Mouse (Mus musculus): ENCODE measurements around the gene Atg2a. TPM values are rescaled to one million over a fixed set of nuclear protein-coding genes. Genes with fewer than 3 reads are reported as not detected.

The Atg2a gene
- total RNA-seq (2021), result 10 to 100 TPM; 12.7 to 14.6 TPM
- long read RNA-seq, experiment 1, full-length matches to known transcripts, result 4 of 19 reads
- long read RNA-seq, experiment 1, partial matches to known transcripts, result 12 of 19 reads
- long read RNA-seq, experiment 1, other reads (novel, unspliced or antisense), result 3 of 19 reads
- long read RNA-seq, experiment 2, full-length matches to known transcripts, result 12 of 25 reads
- long read RNA-seq, experiment 2, partial matches to known transcripts, result 10 of 25 reads
- long read RNA-seq, experiment 2, other reads (novel, unspliced or antisense), result 3 of 25 reads

GRCm38 (mm10) chr19:6241274-6242107 lies at the start of gene Atg2a:
Gene Atg2a (plus strand): TSS chr19:6241668.
- intact Hi-C loops (cut with DNase I; ENCODE audit: low total_unique reads), result no loop called here
- peak; percentile 99 for DNase-seq

DNA sequence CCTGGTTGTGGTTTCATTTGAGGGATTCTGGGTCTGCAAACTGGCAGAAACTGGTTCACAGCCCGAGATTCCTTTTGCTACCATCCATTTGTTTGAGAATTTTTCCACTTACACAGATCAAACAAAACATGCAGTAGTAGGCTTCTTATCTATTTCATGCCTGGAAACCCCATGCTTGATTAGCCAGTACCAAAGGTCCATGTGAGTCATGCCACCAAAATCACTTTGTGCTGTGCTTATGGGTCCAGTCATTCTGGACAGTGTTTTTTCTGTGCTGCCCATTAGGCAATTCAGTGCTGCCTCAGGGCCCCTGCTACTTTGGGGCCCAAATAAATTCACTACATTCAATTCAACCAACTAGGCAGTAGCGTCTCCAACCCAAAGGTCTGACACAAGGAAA lies 37.2 kb upstream of the Atg2a start:
- no peak for DNase-seq
- intact Hi-C loops (cut with DNase I; ENCODE audit: low total_unique reads), result no loop called here

- no peak for DNase-seq
- intact Hi-C loops (cut with DNase I; ENCODE audit: low total_unique reads), result no loop called here
Observed at GRCm38 (mm10) chr19:6206716-6207115, 34.8 kb upstream of the Atg2a start.

DNA sequence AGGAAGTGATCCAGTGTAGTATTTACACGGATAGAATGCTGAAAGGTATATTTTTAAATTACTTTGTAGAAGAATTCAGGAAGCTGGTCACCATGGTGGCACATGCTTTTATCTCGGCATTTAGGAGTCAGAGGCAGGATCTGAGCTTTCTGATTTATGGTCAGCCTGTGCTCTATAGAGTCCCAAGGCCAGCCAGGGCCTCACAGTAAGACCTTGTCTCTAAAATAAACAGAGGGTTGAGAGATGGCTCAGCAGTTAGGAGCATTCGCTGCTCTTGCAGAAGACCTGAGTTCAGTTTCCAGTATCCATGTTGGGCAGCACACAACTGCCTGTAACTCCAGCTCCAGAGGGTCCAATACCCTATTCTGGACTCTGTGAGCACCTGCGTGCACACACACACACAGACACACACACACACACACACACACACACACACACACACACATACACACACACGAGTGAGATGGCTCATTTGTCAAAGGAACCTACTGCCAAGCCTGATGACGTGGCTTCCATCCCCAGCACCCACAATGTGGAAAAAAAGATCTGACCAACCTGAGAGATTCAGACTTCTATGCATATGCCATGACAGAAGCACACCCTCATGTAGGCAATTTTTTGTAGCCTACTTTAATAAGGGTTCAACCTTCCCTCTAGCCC lies 25.3 kb upstream of the Atg2a start:
- no peak for DNase-seq
- intact Hi-C loops (cut with DNase I; ENCODE audit: low total_unique reads), result no loop called here

- intact Hi-C loops (cut with DNase I; ENCODE audit: low total_unique reads), result no loop called here
- no peak for DNase-seq
Observed at GRCm38 (mm10) chr19:6218606-6219005, 22.9 kb upstream of the Atg2a start.

DNA sequence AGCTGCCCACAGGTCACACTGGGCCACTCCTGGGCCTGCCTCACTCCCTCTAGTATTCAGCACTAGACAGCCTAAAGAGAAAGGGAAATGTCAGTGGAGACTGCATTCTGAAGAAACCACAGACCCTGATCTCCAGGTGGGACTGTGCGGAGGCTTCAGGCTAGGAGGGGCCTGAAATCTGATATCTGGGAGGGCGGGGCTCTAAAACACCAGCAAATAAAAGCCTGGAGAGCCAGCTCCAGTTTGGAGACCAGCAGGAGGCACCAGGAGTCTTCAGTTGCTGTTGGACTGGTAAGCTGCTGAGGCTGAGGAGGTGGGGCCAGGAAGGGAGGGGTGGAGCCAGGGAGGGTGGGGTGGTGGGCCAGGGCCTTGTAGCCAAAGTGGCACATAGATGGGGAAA lies 15.3 kb upstream of the Atg2a start, which contains the start of gene Gpha2:
TSS of gene Gpha2 (plus strand) at position 246 of the 400 bp plus-strand sequence.
- intact Hi-C loops (cut with DNase I; ENCODE audit: low total_unique reads), result no loop called here
- no peak for DNase-seq

- no peak for DNase-seq
- intact Hi-C loops (cut with DNase I; ENCODE audit: low total_unique reads), result no loop called here
Observed at GRCm38 (mm10) chr19:6226763-6227162, 14.7 kb upstream of the Atg2a start.

DNA sequence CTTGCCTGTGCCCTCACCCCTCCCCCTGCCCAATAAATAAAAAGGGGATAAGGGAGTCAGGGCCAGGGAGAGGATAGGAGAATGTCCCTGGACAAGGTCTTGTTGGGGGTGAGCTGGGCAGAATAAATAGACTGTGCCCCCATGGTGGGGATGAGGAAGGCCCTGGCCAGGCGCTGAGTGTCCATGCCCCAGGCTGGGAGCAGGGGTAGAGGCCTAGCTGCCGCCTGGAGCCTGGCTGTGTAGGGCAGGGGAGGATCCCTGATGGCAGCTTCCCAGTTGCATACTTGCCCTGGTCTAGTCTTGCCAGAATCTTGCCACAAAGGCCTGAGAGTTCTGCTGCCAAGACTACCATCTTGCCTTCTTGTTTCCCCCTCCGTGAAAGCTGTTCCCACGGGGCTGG lies 13.6 kb upstream of the Atg2a start:
- DNase-seq, result no peak
- intact Hi-C loops (cut with DNase I; ENCODE audit: low total_unique reads), result no loop called here

DNA sequence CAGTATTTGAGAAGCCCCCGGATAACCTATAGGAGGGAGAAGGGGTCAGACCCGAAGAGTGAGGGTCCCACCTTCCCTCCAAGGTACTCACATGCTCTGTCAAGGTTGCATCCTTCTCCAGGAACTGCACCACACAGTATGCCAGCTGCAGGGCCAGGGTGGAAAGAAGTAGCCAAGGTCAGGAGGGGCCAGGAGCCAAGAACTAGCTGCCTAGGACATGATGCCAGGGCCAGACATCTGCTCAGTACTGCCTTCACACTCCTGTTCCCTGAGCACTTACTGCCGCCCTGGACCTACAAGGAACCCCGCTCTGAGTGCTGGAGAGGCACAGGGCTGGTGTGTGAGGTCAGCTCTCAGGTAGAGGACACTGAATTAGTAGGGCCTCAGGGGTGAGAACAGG lies 11.1 kb upstream of the Atg2a start:
- DNase-seq, result peak; percentile 47
- intact Hi-C loops (cut with DNase I; ENCODE audit: low total_unique reads), result loop anchor here (5.0 kb wide), 1 partner anchor 93 kb away; no protein-coding TSS in a partner anchor

DNA sequence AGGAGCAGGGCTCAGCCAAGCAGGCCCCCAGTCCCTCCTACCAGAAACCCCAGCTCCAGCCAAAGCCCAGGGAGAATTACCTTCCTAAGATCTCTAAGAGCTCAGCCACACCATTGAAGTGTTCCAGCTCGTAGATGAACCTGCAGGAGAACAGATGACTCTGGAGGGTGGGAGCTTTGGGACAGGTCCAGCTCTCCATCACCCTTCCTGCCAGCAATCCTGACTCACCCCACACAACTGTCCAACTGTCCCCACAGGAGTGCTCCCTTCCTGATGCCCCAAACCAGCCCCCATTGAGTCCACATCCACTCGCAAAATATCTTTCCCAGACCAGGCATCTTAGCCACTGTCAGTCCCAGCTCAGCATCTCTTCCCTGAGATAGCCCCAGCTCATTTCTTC lies 10.4 kb upstream of the Atg2a start:
- DNase-seq, result no peak
- intact Hi-C loops (cut with DNase I; ENCODE audit: low total_unique reads), result loop anchor here (5.0 kb wide), 1 partner anchor 94 kb away; no protein-coding TSS in a partner anchor

DNA sequence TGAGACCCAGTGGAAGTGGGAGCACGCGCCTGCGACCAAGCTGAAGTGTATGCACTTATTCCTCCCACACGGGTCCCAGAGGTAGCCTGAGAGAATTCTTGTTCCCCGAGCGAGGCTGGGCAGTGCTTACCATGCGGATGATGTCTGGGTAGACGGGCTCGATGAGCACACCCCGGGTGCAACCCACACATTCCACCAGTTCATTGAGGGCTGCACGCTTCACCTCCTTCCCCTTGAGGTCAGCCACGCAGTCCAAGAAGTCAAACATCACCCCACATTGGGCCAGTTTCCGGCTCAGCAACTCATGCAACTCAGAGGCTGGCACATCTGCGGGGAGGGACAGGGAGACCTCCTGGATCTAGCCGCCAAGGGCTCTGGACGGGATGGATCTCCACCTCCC lies 7.8 kb upstream of the Atg2a start:
- no peak for DNase-seq
- intact Hi-C loops (cut with DNase I; ENCODE audit: low total_unique reads), result loop anchor here (5.0 kb wide), 1 partner anchor 96 kb away; no protein-coding TSS in a partner anchor

DNA sequence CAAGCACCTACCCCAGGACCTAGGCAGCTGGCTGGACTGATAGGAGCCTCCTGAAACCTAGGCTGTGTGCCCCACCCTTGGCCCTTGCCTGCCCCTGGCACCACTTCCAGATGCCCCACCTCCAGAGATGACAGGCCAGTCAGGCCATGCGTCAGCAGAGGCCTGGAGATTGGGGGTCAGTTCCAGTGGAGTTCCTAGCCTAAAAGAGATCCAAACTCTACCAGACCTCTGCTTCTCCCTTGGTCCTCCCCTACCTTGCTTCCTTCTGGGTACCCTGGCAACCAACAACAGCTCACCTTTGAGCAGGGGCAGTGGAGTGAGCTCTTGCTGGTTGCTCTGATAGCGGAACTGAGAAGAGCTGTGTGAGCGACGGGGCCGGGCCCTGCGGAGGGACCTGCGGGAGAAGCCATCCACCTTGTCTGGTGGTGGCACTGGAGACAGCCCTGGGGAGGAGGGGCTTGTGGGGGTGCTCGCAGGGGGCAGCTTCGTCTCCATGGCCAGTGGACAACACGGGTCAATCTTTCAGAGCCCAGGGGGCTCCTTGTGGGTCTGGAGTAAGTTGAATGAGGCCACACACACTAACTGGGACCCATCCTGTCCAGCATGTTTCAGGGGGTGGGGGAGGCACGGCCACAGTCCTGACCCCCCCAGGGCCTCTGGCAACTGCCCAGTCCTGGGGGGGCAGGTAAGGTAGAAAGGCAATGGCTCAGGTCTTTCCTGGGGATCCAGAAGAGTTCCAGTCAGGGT lies 7.0 kb upstream of the Atg2a start:
- DNase-seq, result no peak

GRCm38 (mm10) chr19:6235084-6236052 lies 6.1 kb upstream of the Atg2a start, which contains the start of gene Ppp2r5b:
Gene Ppp2r5b (minus strand): TSS chr19:6235872.
- intact Hi-C loops (cut with DNase I; ENCODE audit: low total_unique reads), result no loop called here
- DNase-seq, result peak; percentile 95

More for the DNA sequence above, 7.0 kb upstream of the Atg2a start:
- intact Hi-C loops (cut with DNase I; ENCODE audit: low total_unique reads), result loop anchor here (5.0 kb wide), 1 partner anchor 97 kb away; no protein-coding TSS in a partner anchor

DNA sequence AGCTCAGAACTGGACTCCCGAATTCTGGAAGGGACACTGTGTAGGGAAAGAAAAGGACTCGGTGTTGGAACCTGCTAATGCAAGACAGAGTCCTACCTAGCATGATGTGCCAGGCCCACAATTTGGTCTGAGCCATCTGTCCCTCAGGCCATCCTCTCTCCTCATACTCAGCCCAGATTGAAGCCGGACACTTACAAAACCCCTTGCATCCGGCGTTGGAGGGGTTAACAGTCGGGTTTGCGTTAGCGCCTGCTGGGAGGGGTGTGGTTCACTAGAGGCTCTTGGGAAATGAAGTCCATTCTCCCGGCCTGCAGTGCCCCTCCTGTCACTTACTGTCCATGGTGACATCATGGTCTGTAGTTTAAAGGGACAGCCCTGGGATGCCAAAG lies 5.4 kb upstream of the Atg2a start:
- intact Hi-C loops (cut with DNase I; ENCODE audit: low total_unique reads), result no loop called here
- peak; percentile 92 for DNase-seq

- intact Hi-C loops (cut with DNase I; ENCODE audit: low total_unique reads), result no loop called here
- DNase-seq, result no peak
Observed at GRCm38 (mm10) chr19:6236842-6237241, 4.6 kb upstream of the Atg2a start.

GRCm38 (mm10) chr19:6238740-6239139 lies 2.7 kb upstream of the Atg2a start:
- no peak for DNase-seq
- intact Hi-C loops (cut with DNase I; ENCODE audit: low total_unique reads), result no loop called here

DNA sequence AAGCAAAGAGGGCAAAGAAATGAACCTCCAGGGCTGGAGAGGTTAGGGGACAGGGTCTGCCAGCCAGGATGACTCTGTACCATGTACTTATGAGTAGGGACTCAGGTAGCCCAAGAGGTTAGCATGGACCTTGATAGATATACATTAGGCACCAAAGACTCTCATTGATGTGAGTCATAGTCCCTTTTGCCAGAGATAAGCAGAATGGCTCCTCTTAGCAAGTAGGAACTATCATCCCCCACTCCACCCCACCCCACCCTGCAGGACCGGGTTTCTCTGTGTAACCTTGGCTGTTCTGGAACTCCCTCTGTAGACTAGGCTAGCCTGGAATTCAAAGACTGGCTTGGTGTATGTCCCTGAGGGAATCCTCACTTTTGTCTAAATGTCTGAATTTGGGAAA lies 1.3 kb upstream of the Atg2a start:
- no peak for DNase-seq
- intact Hi-C loops (cut with DNase I; ENCODE audit: low total_unique reads), result no loop called here

DNA sequence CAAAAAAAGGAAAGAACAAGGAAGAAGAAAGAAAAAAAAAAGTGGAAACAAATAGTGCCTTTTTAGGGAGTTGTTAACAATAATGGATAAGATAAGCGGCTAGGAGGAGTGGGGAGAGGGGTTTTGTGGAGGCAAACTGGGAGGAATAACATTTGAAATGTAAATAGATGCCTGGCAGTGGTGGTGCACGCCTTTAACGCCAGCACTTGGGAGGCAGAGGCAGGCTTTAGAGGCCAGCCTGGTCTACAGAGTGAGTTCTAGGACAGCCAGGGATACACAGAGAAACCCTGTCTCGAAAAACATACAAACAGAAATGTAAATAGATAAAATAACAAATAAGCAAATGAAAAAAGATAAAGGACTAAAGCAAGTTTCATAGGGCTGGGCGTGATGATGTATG lies 743 bp upstream of the Atg2a start:
- DNase-seq, result no peak
- intact Hi-C loops (cut with DNase I; ENCODE audit: low total_unique reads), result no loop called here
